Mouse (Mus musculus) Muller cell, postnatal 12 days (primary cell): ENCODE results near the gene Ccr8.

ENCODE experiments used
- DNase-seq: peaks from one replicate; pipeline ENCODE4 v3.0.0-alpha.2; 2015; ENCODE audit errors: inconsistent ontology term

Gene Ccr8

GRCm38 (mm10) chr9:120091696-120092238, at the start of gene Ccr8:
Gene Ccr8 (plus strand): TSS chr9:120092114.
- no peak for DNase-seq

DNA sequence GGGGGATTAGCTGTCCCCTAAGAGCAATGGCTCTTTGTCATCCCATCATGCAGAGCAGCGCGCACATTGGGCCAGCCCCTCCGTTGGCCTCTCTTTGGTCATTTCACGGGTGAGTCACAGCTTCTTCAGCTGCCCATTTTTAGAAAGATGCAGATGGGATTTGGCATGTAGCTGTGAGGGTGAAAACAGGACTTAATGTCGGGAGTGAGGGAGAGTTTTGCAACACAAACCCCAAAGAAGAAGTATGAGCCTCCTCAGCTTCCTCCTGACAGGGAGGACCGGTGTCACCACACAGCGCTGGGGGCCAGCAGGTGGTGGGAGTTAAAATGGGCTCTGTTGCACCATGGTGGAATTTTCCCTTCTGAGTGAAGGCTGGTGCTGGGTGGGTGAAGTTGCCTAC, 48.8 kb upstream of the Ccr8 start:
- peak; percentile 24 for DNase-seq

GRCm38 (mm10) chr9:120048495-120048894, 43.4 kb upstream of the Ccr8 start:
- no peak for DNase-seq

DNA sequence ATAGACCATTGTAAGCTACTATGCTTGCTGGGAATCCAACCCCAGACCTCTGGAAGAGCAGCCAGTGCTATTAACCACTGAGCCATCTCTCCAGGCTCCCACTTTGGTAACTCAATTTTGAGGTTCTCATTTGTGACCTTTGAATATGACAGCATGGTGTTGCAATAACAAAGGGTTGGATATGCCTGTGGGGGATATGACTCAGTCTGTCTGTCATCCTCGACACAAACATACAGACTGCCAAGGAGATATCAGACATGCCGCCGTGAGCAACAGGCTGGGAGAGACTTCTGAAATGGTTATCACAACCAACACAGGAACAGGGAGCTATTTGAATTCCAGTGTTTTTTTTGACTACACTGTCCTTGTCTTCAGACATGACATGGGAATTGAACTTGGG, 42.5 kb upstream of the Ccr8 start:
- DNase-seq, result peak; percentile 44

GRCm38 (mm10) chr9:120054545-120055277, 37.2 kb upstream of the Ccr8 start:
- no peak for DNase-seq

- no peak for DNase-seq
Observed at GRCm38 (mm10) chr9:120056201-120056600, 35.7 kb upstream of the Ccr8 start.

GRCm38 (mm10) chr9:120058730-120059129, 33.2 kb upstream of the Ccr8 start:
- DNase-seq, result no peak

DNA sequence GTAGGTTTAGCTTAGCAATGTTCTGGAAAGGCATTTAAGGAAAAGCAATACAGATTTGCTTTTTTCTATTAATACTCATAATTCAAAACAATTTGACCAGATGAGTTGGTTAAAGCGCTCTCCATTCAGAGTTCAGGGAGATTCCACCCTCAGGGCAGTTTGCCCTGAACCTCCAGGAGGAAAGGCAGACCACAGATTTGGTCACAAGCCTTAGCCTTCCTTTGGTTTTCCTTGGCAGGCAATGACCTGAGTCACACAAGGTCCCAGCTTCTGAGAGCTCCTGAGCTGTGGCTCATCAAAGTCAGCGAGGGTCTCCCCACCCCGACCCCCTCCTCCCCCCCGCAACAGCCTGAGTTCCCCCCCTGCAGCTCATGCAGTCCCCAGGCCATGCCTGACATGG, 27.6 kb upstream of the Ccr8 start:
- peak; percentile 16 for DNase-seq

DNA sequence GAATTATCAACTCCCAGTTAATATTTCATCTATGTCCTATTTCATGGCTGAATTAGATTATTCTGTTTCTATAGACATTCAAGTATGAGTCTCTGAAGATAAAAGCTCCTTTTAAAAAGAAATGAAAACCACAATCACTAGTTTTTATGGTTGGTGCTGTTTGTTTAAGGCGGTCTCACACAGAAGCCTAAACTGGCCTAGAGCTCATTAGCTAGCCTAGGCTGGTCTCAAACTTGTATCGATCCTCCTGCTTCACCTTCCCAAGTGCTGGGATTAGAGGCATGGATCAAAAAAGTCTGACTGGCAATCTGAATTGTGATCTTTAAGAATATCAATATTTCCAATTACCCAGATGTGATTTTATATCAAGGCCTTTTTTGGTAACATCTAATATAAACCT, 24.3 kb upstream of the Ccr8 start:
- no peak for DNase-seq

- no peak for DNase-seq
Observed at GRCm38 (mm10) chr9:120068047-120068446, 23.9 kb upstream of the Ccr8 start.

DNA sequence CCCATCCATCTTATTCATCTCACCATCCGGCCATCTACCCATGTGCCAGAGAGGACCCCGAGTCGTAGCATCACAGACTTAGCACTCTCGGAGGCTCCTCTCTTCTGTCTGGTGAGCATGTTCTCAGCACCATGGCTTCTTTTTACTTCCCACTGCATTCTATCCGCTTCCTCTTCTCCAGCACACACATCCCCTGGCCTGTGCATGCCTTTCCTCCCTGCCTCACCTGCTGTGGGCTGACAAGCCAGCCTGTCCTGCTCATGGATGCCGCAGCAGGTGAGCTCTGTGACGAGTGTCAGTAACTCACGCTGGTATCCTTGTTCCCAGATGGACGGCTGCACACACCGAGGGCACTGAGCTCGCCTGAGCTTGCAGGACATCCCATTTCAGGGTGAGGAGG, 22.1 kb upstream of the Ccr8 start, which contains the start of gene Cx3cr1:
Gene Cx3cr1 (minus strand): TSS at position 101 of the 400 bp plus-strand sequence.
- no peak for DNase-seq

DNA sequence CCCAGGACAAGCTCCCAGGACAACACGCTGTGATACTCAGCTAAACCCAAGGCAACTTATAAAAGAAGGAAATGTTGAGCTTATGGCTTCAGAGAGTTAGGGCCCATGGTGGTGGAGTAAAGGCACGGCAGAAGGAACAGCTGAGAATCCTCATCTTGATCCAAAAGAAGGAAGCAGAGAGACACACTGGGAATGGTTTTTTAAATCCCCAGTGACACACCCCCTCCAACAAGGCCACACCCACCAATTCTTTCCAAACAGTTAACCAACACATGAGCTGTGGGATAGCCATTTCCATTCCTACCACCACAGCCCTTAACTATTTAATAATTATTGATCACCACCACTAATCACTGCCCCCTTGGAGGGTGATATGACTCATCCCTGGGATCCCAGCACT, 20.7 kb upstream of the Ccr8 start:
- DNase-seq, result no peak

DNA sequence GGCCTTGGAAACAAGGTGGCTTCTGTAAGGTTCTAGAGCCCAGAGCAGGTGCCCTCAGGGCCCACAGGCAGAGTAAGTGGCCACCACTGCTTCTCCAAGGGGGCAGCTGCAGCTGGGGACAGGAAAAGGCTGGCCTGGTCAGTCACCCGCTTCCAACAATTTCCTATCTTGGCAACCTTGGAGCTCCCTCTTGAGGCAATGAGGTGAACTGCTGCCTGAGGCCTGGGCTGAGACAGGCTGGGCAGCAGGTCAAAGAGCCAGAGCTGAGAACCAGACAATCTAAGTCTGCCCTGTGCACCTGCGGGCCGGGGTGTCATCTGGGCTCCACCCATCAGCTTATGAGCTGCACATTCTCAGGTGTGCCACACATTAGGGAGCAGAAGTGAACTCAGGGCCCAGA, 18.7 kb upstream of the Ccr8 start:
- DNase-seq, result peak; percentile 69

- DNase-seq, result no peak
Observed at GRCm38 (mm10) chr9:120074516-120074915, 17.4 kb upstream of the Ccr8 start.

GRCm38 (mm10) chr9:120078241-120078640, 13.7 kb upstream of the Ccr8 start:
- no peak for DNase-seq

DNA sequence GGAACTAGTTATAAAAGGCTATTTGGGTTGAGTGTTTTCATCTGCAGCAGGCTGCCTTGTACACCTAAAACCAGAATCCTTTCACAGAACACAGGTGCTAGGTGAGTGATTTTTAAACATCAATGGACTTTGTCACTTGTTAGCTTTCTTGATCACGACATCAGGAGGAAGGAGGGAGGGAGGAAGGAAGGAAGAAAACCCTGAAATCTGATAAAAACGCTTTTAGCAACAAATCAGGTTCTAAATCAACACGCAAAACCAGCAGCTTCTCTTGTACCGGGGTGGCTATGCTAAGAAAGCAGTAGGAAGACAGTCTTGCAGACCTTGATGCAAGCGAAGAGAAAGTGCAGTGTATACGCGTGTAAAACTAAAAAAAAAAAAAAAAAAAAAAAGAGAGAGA, 12.0 kb upstream of the Ccr8 start:
- no peak for DNase-seq

DNA sequence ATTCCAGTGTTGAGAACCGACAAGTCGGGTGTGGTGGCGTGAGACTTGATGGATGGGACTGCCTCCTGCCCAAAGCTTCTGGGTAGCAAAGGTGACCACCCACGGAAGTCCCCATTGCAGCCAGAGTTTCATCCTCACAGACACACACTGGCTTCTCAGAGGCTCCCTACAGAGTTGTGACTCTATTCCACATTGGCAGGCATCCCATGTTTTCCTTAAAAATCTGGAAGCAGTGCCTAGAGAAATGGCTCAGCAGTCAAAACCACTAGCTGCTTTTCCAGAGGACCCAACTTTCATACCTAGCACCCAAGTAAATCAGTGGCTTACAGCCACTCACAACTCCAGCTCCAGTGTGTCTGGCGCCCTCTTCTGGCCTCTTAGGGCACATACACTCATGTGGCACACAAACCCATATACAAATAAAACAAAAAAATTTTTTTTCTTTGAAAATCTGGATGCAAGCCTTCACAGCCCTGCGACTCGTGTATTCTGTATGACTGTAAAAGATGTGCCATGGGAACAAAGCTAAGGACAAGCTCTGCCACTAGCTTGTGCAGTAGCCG, 11.3 kb upstream of the Ccr8 start:
- DNase-seq, result no peak

GRCm38 (mm10) chr9:120081247-120081646, 10.7 kb upstream of the Ccr8 start:
- no peak for DNase-seq

DNA sequence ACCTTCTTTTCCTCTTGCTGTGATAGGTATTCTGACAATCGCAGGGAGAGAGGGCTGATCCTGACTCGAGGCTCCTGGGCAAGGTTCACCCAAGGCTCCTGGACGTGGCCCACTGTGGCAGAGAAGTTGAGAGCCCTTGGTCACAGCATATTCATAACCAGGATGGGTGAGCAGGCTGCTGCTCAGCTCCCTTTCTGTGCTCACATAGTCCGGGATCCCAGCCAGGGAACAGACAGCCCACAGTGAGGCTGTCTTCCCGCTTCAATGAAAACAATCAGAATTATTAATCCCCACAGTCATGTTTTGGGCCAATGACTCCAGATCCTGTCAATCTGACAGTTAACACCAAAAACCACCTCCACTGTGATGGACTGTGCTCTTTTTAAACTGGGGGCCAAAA, 9.9 kb upstream of the Ccr8 start:
- DNase-seq, result peak; percentile 12

DNA sequence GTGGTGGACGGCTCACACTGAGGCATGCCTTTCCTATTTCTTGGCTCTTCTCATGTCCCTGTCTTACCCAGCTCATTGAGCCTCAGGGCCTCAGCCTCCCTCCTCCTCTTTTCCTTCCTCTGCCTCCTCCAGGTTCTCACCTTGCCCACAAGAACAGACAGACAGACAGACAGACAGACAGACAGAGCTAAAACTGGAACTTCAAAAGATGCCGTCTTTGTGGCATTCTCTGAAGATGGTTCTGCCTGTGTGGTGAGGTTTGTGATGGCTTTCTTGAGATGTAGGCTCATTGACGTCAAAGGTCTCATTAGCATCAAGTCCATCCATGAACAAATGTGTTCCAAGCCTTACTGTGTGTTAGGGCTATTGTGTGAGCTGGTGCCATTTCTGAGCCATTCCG, 9.2 kb upstream of the Ccr8 start:
- no peak for DNase-seq

DNA sequence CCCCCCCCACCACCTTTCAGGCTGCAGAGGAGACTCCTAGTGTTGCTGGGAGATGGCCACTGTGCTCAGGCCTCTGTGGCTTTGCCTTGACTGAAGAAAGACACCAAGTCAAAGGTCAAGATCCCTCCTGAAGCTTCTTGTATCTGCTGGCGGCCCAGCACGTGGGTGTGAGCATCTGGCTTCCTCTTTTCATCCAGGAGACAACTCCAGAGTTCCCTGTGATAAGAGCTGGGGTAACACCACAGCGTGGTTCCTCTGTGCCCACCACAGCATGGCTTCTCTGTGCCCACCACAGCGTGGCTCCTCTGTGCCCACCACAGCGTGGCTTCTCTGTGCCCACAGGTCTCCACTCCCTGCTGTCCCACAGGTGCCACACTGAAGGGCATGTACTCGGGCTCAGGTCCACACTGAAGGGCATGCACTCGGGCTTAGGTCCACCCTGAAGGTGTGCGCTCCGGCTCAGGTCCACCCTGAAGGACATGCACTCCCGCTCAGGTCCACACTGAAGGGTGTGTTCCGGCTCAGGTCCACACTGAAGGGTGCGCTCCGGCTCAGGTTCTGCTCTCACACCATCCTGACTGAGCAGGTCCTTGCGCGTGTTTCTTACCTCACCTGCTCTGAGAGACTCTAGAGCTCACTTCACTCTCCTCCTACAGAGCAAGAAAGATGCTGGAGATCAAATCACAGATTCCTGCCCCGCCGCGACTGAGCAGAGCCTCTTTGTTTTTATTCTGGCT, 8.6 kb upstream of the Ccr8 start:
- no peak for DNase-seq

GRCm38 (mm10) chr9:120084406-120084805, 7.5 kb upstream of the Ccr8 start:
- no peak for DNase-seq

DNA sequence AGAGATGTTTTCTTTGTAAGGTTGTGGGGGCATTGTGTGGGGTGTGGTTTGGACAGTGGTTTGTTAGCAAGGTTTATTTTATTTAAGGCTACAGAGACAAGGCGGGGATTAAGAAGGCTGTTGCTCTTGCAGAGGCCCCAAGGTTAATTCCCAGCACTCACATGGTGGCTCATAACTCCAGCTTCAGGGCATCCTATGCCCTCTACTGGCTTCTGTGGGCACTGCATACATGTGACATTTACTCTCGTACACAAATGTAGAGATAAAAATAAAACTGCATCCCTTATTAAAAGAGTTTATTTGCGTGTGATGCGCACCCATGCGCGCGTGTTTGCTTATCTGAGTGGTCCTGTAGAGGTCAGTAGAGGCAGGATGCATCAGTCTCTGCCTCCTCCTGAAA, 2.8 kb upstream of the Ccr8 start:
- no peak for DNase-seq
